Mouse (Mus musculus) embryonic fibroblast, embryonic 13.5 days (primary cell): ENCODE data around the gene Uspl1. TPM values are rescaled to one million over a fixed set of nuclear protein-coding genes. Genes with fewer than 3 reads are reported as not detected.
A peak's percentile ranks its signal among the peaks of the same experiment; 100 is the strongest.
"Not testable (repeated sequence)": the region's sequence is repeated elsewhere in the genome, so short reads cannot be mapped to it uniquely, and the experiment has no call there.

Experiments
- H3K27ac ChIP-seq: 2 replicates; pipeline ENCODE4 v1.5.1; 2012; ENCODE audit warnings: low read length, control low read depth, inconsistent platforms; ENCODE audit not compliant: insufficient read depth
- H3K4me1 ChIP-seq: 2 replicates; pipeline ENCODE4 v1.6.1; 2011; ENCODE audit warnings: low read length; ENCODE audit not compliant: control insufficient read depth, insufficient read depth
- H3K4me3 ChIP-seq: 2 replicates; pipeline ENCODE4 v1.5.1; 2011; ENCODE audit warnings: mild to moderate bottlenecking, control low read depth, low read length; ENCODE audit not compliant: insufficient read depth
- CTCF ChIP-seq: IDR thresholded peaks from 2 replicates; pipeline ENCODE4 v1.5.1; 2011; ENCODE audit warnings: mild to moderate bottlenecking, control low read depth, low read length, moderate library complexity, borderline replicate concordance; ENCODE audit not compliant: insufficient read depth
- POLR2A ChIP-seq: IDR thresholded peaks from 2 replicates; pipeline ENCODE4 v1.6.1; 2011; ENCODE audit warnings: low read depth, mild to moderate bottlenecking, control low read depth, low read length, moderate library complexity
- polyA plus RNA-seq: library from polyadenylated mRNA; stranded (reverse); fragments of >200 nt; gene quantifications from 2 replicates; pipeline ENCODE4 v1.2.4, GENCODE M21; 2011; ENCODE audit warnings: low read depth; ENCODE audit not compliant: missing spikeins, insufficient read length

Uspl1 gene
- 31.3 and 37.2 TPM in 2 replicates for polyA plus RNA-seq

GRCm38 (mm10) chr5:149184104-149184843 is at the start of gene Uspl1, which contains the start of gene Hmgb1:
Gene Uspl1 (plus strand): TSS chr5:149184350.
Gene Hmgb1 (minus strand): TSS chr5:149184489.
- H3K27ac ChIP-seq, result peak within 1 kb of the TSS; percentile 97
- TF ChIP-seq POLR2A (peak; percentile 96), CTCF (no peak)
- no peaks in the 10 kb centered on the region for H3K4me1 ChIP-seq
- peak within 1 kb of the TSS; percentile 67 for H3K4me3 ChIP-seq

GRCm38 (mm10) chr5:149134751-149135454 is 49.2 kb upstream of the Uspl1 start:
- TF ChIP-seq CTCF, result no peak
- TF ChIP-seq POLR2A, result no peak
- no peak overlapping the region for H3K27ac ChIP-seq
- no peak overlapping the region for H3K4me3 ChIP-seq
- H3K4me1 ChIP-seq, result peaks cover 4% of the 10 kb centered on the region; the same call in 1 of the 2 replicates

GRCm38 (mm10) chr5:149135455-149136354 is 48.4 kb upstream of the Uspl1 start:
- H3K4me3 ChIP-seq, result no peak overlapping the region
- TF ChIP-seq CTCF, result no peak
- TF ChIP-seq POLR2A, result no peak
- H3K27ac ChIP-seq, result no peak overlapping the region
- peaks cover 4% of the 10 kb centered on the region; the same call in 1 of the 2 replicates for H3K4me1 ChIP-seq

GRCm38 (mm10) chr5:149136933-149137365 is 47.2 kb upstream of the Uspl1 start:
- H3K4me3 ChIP-seq, result no peak overlapping the region
- no peak overlapping the region for H3K27ac ChIP-seq
- peaks cover 4% of the 10 kb centered on the region; the same call in 1 of the 2 replicates for H3K4me1 ChIP-seq
- TF ChIP-seq POLR2A, result no peak
- no peak for TF ChIP-seq CTCF

GRCm38 (mm10) chr5:149137447-149137846 is 46.7 kb upstream of the Uspl1 start:
- H3K4me3 ChIP-seq, result no peak overlapping the region
- no peak for TF ChIP-seq POLR2A
- no peak for TF ChIP-seq CTCF
- H3K4me1 ChIP-seq, result peaks cover 4% of the 10 kb centered on the region; the same call in 1 of the 2 replicates
- no peak overlapping the region for H3K27ac ChIP-seq

GRCm38 (mm10) chr5:149138087-149138486 is 46.1 kb upstream of the Uspl1 start:
- not testable (repeated sequence) for H3K4me1 ChIP-seq, H3K4me3 ChIP-seq, H3K27ac ChIP-seq

DNA sequence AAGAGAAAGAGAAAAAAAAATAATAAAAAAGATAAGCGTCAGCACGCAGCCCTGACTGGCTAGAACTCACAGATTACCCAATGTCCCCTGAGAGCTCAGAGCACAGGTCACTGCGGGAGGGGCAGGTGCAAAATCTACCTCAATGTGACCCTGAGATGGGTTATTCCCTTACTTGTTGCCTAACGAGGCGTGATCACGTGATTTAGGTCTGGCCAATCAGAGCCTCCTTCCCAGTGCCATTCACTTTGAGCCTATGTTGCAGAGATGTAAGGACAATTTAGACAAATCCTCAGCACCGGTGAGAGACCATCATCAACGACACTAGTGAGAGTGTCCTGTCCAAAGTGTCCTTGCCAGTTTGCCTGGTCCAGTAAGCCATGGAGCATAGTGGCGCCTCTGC is 43.8 kb upstream of the Uspl1 start:
- Histone ChIP-seq H3K4me1 (peaks cover 4% of the 10 kb centered on the region; the same call in 1 of the 2 replicates), H3K4me3 (no peak overlapping the region), H3K27ac (no peak overlapping the region)
- TF ChIP-seq POLR2A (no peak), CTCF (no peak)

DNA sequence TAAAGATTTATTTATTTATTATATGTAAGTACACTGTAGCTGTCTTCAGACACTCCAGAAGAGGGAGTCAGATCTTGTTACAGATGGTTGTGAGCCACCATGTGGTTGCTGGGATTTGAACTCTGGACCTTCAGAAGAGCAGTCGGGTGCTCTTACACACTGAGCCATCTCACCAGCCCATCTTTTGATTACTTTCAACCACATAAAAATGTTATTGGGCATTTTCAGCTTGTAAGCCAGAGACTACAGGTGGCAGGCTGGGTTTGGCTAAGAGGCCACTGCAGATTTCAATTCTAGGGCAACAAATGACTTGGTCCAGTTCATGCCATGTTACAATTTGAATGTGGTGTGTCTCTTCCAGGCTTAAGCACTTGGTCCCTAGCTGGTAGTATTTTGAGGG is 43.0 kb upstream of the Uspl1 start:
- not testable (repeated sequence) for H3K4me1 ChIP-seq, H3K4me3 ChIP-seq, H3K27ac ChIP-seq

- TF ChIP-seq CTCF (no peak), POLR2A (no peak)
- Histone ChIP-seq H3K4me1 (no peaks in the 10 kb centered on the region), H3K4me3 (no peak overlapping the region), H3K27ac (peak overlapping the region; percentile 29)
These were observed 40.3 kb upstream of the Uspl1 start for GRCm38 (mm10) chr5:149143766-149144375.
